Mouse (Mus musculus) heart, embryonic 16.5 days (tissue): ENCODE data around the gene Atr. TPM values are rescaled to one million over a fixed set of nuclear protein-coding genes. Genes with fewer than 3 reads are reported as not detected.

Experiments used
- polyA plus RNA-seq: library from polyadenylated mRNA; unstranded; fragments of >200 nt; fragmentation: Nextera tagmentation; extraction: Ambion mirVana; gene quantifications from 2 replicates; pipeline ENCODE4 v1.2.1, GENCODE M21; 2015

The Atr gene
- polyA plus RNA-seq, 1 experiment from 2014 or later: 7.7 TPM

Other genes with a start within 250 kb of the Atr start
- gene Pcolce2, start 220.0 kb upstream of the Atr start, polyA plus RNA-seq: 1.7 and 2.8 TPM in 2 replicates
- gene Trpc1, start 107.2 kb upstream of the Atr start, polyA plus RNA-seq: 2.0 and 2.7 TPM in 2 replicates
- 2.8 and 4.0 TPM in 2 replicates for gene Pls1, start 12.3 kb upstream of the Atr start, polyA plus RNA-seq
- gene Xrn1, start 97.2 kb downstream of the Atr start, polyA plus RNA-seq: 10.3 and 11.5 TPM in 2 replicates